Mouse (Mus musculus) stomach, postnatal 0 days (tissue): ENCODE measurements around the gene Rhox6. TPM values are rescaled to one million over a fixed set of nuclear protein-coding genes. Genes with fewer than 3 reads are reported as not detected.
"Not testable (repeated sequence)": the region's sequence is repeated elsewhere in the genome, so short reads cannot be mapped to it uniquely, and the experiment has no call there.

Source experiments
- ATAC-seq: fragments of 200-750 bp; cut with Nextera tagmentation; 2 replicates; pipeline ENCODE4 v1.8.0; 2017; ENCODE audit not compliant: low FRiP score, low TSS enrichment
- DNase-seq: peaks from one replicate; pipeline ENCODE4 v3.0.0-alpha.2; 2016; ENCODE audit warnings: low spot score
- H3K27ac ChIP-seq: fragments of 300-500 bp; sonication (generic); replicated peaks from 2 replicates; pipeline ENCODE4 v1.5.1; 2014; ENCODE audit warnings: mild to moderate bottlenecking, control low read depth
- H3K27me3 ChIP-seq: fragments of 300-500 bp; sonication (generic); 2 replicates; pipeline ENCODE4 v1.6.1; 2014; ENCODE audit warnings: low read length; ENCODE audit not compliant: control insufficient read depth, insufficient read depth
- H3K36me3 ChIP-seq: fragments of 300-500 bp; sonication (generic); 2 replicates; pipeline ENCODE4 v1.6.1; 2014; ENCODE audit warnings: low read length, mixed read lengths; ENCODE audit not compliant: control insufficient read depth, insufficient read depth
- H3K4me1 ChIP-seq: fragments of 300-500 bp; sonication (generic); replicated peaks from 2 replicates; pipeline ENCODE4 v1.6.1; 2014; ENCODE audit warnings: antibody characterized with exemption; ENCODE audit not compliant: control insufficient read depth, insufficient read depth
- H3K4me2 ChIP-seq: fragments of 300-500 bp; sonication (generic); replicated peaks from 2 replicates; pipeline ENCODE4 v1.6.1; 2014; ENCODE audit warnings: low read depth, mild to moderate bottlenecking, control low read depth, moderate library complexity
- H3K4me3 ChIP-seq: fragments of 300-500 bp; sonication (generic); 2 replicates; pipeline ENCODE4 v1.5.1; 2014; ENCODE audit warnings: low read depth, low read length, control low read depth
- H3K9ac ChIP-seq: fragments of 300-500 bp; sonication (generic); 2 replicates; pipeline ENCODE4 v1.6.1; 2014; ENCODE audit warnings: mild to moderate bottlenecking, low read length, control low read depth, mixed read lengths
- H3K9me3 ChIP-seq: fragments of 300-500 bp; sonication (generic); 2 replicates; pipeline ENCODE4 v1.6.1; 2016; ENCODE audit warnings: low read length; ENCODE audit not compliant: control insufficient read depth
- CTCF ChIP-seq: IDR thresholded peaks from 2 replicates; pipeline ENCODE4 v1.5.1; 2016; ENCODE audit warnings: antibody characterized with exemption, low read depth, mild to moderate bottlenecking, moderate library complexity
- EP300 ChIP-seq: optimal IDR thresholded peaks from 2 replicates; pipeline ENCODE3; 2016; ENCODE audit warnings: antibody characterized with exemption
- WGBS: fragments of 180-500 bp; shearing (Covaris S2); extraction: QIAGEN DNeasy Blood & Tissue Kit; methylation state at CpG from one replicate; pipeline ENCODE4 v1.1.7; 2014; 5-methylcytosine and 5-hydroxymethylcytosine counted together
- polyA plus RNA-seq: library from polyadenylated mRNA; unstranded; fragments of >200 nt; fragmentation: Nextera tagmentation; extraction: Ambion mirVana; gene quantifications from 2 replicates; pipeline ENCODE4 v1.2.1, GENCODE M21; 2015

Gene Rhox6
- not detected in 2 replicates for polyA plus RNA-seq

DNA sequence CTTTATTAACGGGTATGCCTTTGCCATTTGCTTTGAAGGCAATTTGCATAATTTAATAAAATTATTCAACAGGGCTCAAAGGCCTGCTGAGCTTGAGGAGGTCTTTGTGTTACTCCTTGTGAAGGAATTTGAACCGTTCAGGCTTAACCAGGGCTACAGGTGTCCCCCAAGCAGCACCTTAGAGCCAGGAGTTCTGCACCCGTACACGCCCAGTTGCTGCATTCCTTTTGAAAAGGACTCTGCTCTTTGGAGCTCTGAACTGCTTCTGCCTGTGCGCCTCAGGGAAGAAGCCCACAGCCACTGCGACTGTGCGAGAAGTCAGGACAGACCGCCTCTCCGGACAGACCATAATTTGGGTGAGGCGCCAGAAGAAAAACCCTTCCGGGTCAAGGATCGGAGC, at the start of gene Rhox6:
Rhox6 (plus strand) TSS at position 301 of the 400 bp plus-strand sequence.
- not testable (repeated sequence) for H3K27me3 ChIP-seq, H3K9me3 ChIP-seq, H3K27ac ChIP-seq, DNase-seq, H3K9ac ChIP-seq, ATAC-seq, H3K4me3 ChIP-seq, H3K36me3 ChIP-seq, H3K4me1 ChIP-seq, H3K4me2 ChIP-seq
- 86% methylated on average over 4 of the region's 12 CpGs for WGBS

DNA sequence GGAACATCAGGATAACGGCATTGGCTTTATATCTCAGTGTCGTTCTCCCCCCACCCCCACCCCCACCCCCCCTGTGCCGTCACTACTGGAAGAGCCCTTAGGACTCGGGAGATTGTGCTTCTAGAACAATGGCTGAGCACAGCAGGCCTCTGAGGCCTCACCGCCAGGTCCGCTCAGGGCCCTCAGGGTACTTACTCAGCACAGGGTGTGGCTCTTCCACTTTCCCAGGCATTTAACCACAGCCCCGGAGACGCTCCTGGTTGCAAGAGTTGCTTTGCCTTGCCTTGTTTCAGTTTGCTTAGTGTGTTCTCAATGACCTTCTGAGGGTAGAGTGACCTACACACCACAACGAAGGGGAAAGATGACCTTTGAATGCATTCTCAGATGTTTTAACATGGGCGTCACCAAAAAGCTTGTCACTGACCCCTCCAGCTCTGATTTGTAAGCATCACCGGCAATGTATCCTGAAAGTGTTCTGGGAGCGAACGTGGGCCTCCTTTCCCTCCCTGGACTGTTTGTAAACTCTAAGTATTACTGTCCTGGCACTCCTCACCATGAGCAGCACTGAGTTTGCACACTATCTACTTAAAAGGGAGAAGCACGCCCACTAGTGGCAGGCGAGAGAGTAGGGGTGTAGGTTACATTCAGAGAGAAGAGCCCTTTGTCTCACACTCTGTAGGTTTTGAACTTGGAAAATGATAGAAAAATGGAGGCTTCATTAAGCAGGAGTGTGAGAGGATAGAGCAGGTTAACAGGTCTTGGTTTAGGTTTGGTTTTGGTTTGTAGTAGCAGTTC, 19.2 kb upstream of the Rhox6 start:
- DNase-seq, result no peak

DNA sequence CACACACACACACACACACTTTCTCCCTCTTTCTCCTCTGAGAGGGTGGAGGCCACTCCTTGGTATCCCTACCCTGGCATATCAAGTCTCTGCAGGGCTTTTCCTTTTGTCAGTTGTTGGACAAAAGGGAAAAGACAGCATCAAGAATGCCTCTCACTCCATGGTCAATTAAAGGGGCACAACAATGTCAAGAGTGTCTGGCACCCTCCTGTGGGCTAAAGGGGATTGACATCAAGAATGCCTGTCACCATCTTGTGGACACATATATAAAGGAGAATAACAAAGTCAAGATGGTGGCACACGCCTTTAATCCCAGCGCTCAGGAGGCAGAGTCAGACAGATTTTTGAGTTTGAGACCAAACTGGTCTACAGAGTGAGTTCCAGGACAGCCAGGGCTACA, 17.3 kb upstream of the Rhox6 start:
- H3K4me1 ChIP-seq, result no peaks in the 10 kb centered on the region
- DNase-seq, result no peak
- H3K4me2 ChIP-seq, result no peak overlapping the region
- H3K4me3 ChIP-seq, result no peak overlapping the region
- no peaks in the 10 kb centered on the region for H3K36me3 ChIP-seq
- TF ChIP-seq EP300 (no peak), CTCF (no peak; the same call in 1 of the 2 replicates)
- no peaks in the 10 kb centered on the region for H3K9me3 ChIP-seq
- WGBS, result 97% methylated on average over 2 of the region's 2 CpGs
- H3K27me3 ChIP-seq, result no peaks in the 10 kb centered on the region
- no peak overlapping the region for H3K9ac ChIP-seq
- no peak overlapping the region for H3K27ac ChIP-seq
- no peak for ATAC-seq

More for the DNA sequence above, 19.2 kb upstream of the Rhox6 start:
- no peak for ATAC-seq
- H3K4me1 ChIP-seq, result no peaks in the 10 kb centered on the region
- H3K9ac ChIP-seq, result no peak overlapping the region
- H3K36me3 ChIP-seq, result no peaks in the 10 kb centered on the region
- 76% methylated on average over 15 of the region's 15 CpGs for WGBS
- no peaks in the 10 kb centered on the region for H3K27me3 ChIP-seq
- no peak overlapping the region for H3K4me3 ChIP-seq
- no peak overlapping the region for H3K4me2 ChIP-seq
- no peaks in the 10 kb centered on the region for H3K9me3 ChIP-seq
- peak; percentile 49 for TF ChIP-seq CTCF
- TF ChIP-seq EP300, result no peak
- H3K27ac ChIP-seq, result no peak overlapping the region

DNA sequence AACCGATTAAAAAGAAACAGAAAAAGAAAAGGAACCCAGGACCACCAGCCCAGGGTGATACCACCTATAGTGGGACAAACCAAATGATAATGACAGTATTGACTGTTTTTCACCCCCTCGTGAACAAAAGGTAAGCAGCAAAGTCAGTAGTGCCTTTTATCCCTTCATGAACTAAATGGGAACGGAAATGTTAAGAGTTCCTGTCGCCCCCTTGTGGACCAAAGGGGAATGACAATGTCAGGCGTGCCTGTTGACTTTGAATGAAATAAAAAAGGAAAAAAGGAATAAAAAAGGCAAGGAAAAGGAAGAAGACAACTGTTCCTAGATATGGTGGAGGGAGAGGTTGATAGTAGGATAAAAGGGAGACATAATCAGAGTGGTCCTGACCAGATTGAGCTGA, 15.5 kb upstream of the Rhox6 start:
- no peak overlapping the region for H3K9ac ChIP-seq
- no peaks in the 10 kb centered on the region for H3K36me3 ChIP-seq
- 28% methylated on average over 5 of the region's 5 CpGs for WGBS
- no peaks in the 10 kb centered on the region for H3K4me1 ChIP-seq
- H3K27me3 ChIP-seq, result no peaks in the 10 kb centered on the region
- ATAC-seq (no peak), DNase-seq (peak; percentile 19)
- no peak for TF ChIP-seq EP300
- peak; percentile 79 for TF ChIP-seq CTCF
- no peak overlapping the region for H3K4me3 ChIP-seq
- H3K4me2 ChIP-seq, result no peak overlapping the region
- H3K9me3 ChIP-seq, result no peaks in the 10 kb centered on the region
- no peak overlapping the region for H3K27ac ChIP-seq

DNA sequence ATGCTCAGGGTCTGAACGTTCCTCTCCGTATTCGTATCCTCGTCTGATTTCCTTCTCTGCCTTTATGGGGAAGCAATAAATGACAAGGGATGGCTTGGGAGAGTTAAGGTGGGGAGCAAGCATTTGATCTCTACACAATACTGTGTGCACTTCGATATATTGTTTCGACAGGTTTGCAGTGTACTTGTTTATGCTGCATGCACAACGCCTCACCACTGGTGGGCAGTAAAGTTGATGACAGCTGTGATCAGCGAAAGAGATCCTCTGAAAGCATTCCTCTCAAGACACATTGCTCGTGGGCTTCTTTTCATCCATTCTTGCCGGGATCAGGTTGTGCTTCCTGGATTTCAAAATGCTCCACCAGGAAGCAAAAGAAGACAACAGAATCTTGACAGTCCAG, 11.0 kb upstream of the Rhox6 start:
- H3K4me1 ChIP-seq, result no peaks in the 10 kb centered on the region
- no peaks in the 10 kb centered on the region for H3K9me3 ChIP-seq
- H3K27ac ChIP-seq, result no peak overlapping the region
- no peak overlapping the region for H3K9ac ChIP-seq
- no peak overlapping the region for H3K4me2 ChIP-seq
- H3K4me3 ChIP-seq, result no peak overlapping the region
- peak; percentile 37 for TF ChIP-seq CTCF
- no peak for TF ChIP-seq EP300
- no peak for DNase-seq
- no peaks in the 10 kb centered on the region for H3K36me3 ChIP-seq
- H3K27me3 ChIP-seq, result no peaks in the 10 kb centered on the region
- ATAC-seq, result no peak
- 70% methylated on average over 10 of the region's 10 CpGs for WGBS

DNA sequence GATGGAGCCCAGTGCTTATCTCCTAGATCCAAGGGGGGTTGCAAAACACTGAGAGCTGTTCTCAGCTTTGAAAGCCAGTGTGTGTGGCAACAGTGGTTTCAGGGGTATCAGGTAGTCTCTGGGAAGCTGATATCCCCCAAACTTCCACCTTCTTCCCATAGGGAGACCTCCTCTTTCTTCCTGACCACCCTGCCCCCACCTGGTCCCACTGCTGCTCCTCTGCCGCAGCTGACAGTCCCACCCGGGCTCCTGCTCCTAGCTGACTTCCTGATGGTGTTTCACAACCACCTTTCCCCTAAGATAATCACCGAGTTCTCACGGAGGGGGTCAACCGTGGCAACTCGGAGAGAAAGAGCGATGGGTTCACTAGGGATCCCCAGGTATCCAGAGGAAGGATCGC, 4.7 kb downstream of the Rhox6 start, which contains the start of gene Rhox7a:
Rhox7a (plus strand) TSS at position 301 of the 400 bp plus-strand sequence.
- not testable (repeated sequence) for H3K4me2 ChIP-seq, ATAC-seq, H3K27me3 ChIP-seq, H3K4me1 ChIP-seq, H3K36me3 ChIP-seq, H3K27ac ChIP-seq, H3K4me3 ChIP-seq, H3K9me3 ChIP-seq, H3K9ac ChIP-seq, DNase-seq
- 84% methylated on average over 7 of the region's 8 CpGs for WGBS
